Mouse (Mus musculus): ENCODE data around the gene Pmpcb. TPM values are rescaled to one million over a fixed set of nuclear protein-coding genes. Genes with fewer than 3 reads are reported as not detected.

Pmpcb gene
- 64.1 TPM for polyA plus RNA-seq (2014; fragmentation: Illumina TruSeq; extraction: RNeasy Lipid Tissue Mini Kit (QIAGEN cat#74804); ENCODE audit: low read depth, low replicate concordance)

DNA sequence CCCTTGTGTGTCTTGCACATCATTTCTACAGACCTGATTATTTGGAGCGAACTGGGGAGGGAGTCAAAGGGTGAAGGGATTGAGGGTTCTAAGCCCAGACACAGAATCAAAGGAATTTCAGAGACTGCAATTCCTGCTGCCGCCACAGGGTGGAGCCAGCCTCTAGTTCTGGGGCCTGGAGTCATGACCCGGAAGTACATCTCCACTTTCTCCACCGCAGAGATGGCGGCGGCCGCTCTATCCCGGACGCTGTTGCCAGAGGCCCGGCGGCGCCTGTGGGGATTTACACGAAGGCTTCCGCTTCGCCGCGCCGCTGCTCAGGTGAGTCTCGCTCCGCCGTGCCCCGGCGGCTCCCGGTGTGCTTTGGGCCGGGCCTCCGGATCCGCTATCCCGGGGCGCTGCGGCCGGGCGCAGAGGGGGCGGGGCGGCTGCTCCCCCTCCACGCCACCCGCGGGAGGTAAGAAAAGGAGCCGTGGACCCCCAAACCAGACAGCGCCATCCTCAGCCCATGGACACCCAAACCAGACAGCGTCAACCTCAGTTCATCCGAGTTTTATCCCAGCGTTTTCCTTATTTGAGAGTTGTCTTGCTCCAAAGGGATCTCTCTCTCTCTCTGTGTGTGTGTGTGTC is at the start of gene Pmpcb:
Pmpcb (plus strand) TSS at position 186 of the 630 bp plus-strand sequence.

DNA sequence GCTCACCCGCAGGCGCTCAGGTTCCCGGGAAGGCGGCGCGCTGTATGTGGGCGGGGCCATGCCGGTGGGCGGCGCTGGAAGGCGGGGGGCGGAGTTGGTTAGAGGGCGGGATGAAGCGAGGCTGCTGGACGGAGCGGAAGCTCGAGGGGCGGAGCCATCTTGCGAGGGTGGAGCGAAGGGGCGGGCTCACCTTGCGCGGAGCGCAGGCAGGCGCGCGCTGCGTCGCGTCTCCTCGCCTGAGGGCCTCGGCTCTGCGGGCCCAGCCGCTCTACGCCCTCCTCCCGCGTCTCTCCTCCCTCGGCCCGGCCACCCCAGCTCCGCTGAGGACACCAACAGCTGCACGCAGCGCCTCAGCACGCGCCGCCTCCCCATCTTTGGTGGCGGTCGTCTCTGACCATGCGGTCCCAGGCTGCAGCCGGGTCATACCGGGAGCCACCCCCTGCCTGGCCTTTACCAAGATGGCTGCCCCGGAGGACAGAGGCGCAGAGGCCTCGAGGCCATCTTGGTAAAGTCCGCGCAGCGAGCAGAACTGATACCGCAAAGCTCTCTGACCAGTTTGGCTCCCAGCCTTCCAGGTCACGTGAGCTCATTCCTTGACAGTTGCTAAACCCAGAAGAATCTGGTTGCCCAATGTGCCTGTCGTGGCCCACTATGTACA is 35.5 kb upstream of the Pmpcb start, which contains the start of gene Napepld:
Napepld (minus strand) TSS at position 46 of the 658 bp plus-strand sequence.

DNA sequence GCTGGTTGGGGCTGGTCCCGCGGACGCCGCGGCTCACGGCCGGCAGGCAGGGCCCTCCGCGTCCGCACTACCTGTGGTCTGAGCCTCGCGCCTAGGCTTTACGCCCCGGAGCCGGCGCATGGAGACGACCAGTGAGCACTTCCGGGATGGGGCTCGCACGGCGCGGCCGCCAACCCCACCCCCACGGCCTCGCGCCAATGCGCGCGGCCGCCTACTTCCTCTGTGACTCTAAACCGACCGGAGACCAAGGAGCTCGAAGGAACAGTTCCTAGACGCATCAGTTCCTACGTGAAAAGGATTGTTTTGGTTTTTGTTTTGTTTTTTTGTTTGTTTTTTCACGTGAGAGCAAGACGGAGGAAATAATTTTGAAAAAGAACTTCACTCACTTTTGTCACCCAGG is 48.1 kb downstream of the Pmpcb start, which contains the start of the genes Dnajc2 and Psmc2:
Dnajc2 (minus strand) TSS at position 199 of the 400 bp plus-strand sequence.
Psmc2 (plus strand) TSS at position 231 of the 400 bp plus-strand sequence.

Other genes starting within 250 kb of the Pmpcb start
- 9.4 TPM for gene Lrrc17, start 193.6 kb upstream of the Pmpcb start, polyA plus RNA-seq (2014; fragmentation: Illumina TruSeq; extraction: RNeasy Lipid Tissue Mini Kit (QIAGEN cat#74804); ENCODE audit: low read depth, low replicate concordance)
- gene Fbxl13, start 91.5 kb upstream of the Pmpcb start, polyA plus RNA-seq (2014; fragmentation: Illumina TruSeq; extraction: RNeasy Lipid Tissue Mini Kit (QIAGEN cat#74804); ENCODE audit: low read depth, low replicate concordance) = 2.6 TPM
- 32.8 TPM for gene Armc10, start 91.3 kb upstream of the Pmpcb start, polyA plus RNA-seq (2014; fragmentation: Illumina TruSeq; extraction: RNeasy Lipid Tissue Mini Kit (QIAGEN cat#74804); ENCODE audit: low read depth, low replicate concordance)
- gene Napepld, start 35.7 kb upstream of the Pmpcb start, polyA plus RNA-seq (2014; fragmentation: Illumina TruSeq; extraction: RNeasy Lipid Tissue Mini Kit (QIAGEN cat#74804); ENCODE audit: low read depth, low replicate concordance) = 16.5 TPM
- gene Dnajc2, start 48.1 kb downstream of the Pmpcb start, polyA plus RNA-seq (2014; fragmentation: Illumina TruSeq; extraction: RNeasy Lipid Tissue Mini Kit (QIAGEN cat#74804); ENCODE audit: low read depth, low replicate concordance) = 25.0 TPM
- gene Psmc2, start 48.1 kb downstream of the Pmpcb start, polyA plus RNA-seq (2014; fragmentation: Illumina TruSeq; extraction: RNeasy Lipid Tissue Mini Kit (QIAGEN cat#74804); ENCODE audit: low read depth, low replicate concordance) = 95.2 TPM
- not detected for gene Slc26a5, start 128.5 kb downstream of the Pmpcb start, polyA plus RNA-seq (2014; fragmentation: Illumina TruSeq; extraction: RNeasy Lipid Tissue Mini Kit (QIAGEN cat#74804); ENCODE audit: low read depth, low replicate concordance)